In genomic region chr8:47663201-47663600, GRCm38 (mm10) we compare ENCODE assay signal across 19 mouse cellular contexts. TPM values are rescaled to one million over a fixed set of nuclear protein-coding genes. Genes with fewer than 3 reads are reported as not detected.
DNase-seq lines count a peak whose midpoint lies in the region; ATAC-seq and TF ChIP-seq lines count a peak whose summit lies in the region.
"Had no signal": no experiment of that assay in that cellular context is flagged by ENCODE, and none has a peak within 500 bp of the region (broad histone marks: within the 10 kb centered on the region; RNA-seq: fewer than 3 reads in every experiment).

No protein-coding gene starts in this region.

- H3K4me3 ChIP-seq in kidney, embryonic 15.5 days (replicated peaks): no peak overlapping the region
- no peak overlapping the region for H3K4me3 ChIP-seq in intestine, postnatal 0 days (ENCODE audit: low read depth, low read length)
- H3K4me3 ChIP-seq: embryonic facial prominence, embryonic 15.5 days; gastrocnemius, adult 2 months; hindbrain, embryonic 15.5 days had no signal

- no peak overlapping the region for H3K9ac ChIP-seq in kidney, embryonic 15.5 days
- H3K9ac ChIP-seq in intestine, postnatal 0 days (ENCODE audit: low read depth, low read length): no peak overlapping the region
- H3K9ac ChIP-seq: embryonic facial prominence, embryonic 15.5 days; hindbrain, embryonic 15.5 days; lung, embryonic 14.5 days had no signal

- ATAC-seq in kidney, embryonic 15.5 days (replicated peaks; ENCODE audit: low FRiP score): no peak
- ATAC-seq in intestine, postnatal 0 days: 0 out of 2 replicates have a peak, but pooled peaks have one; percentile 38
- ATAC-seq: forebrain, embryonic 16.5 days; midbrain, embryonic 16.5 days had no signal

- H3K27me3 ChIP-seq in kidney, embryonic 15.5 days: no peaks in the 10 kb centered on the region
- no peaks in the 10 kb centered on the region for H3K27me3 ChIP-seq in intestine, postnatal 0 days (replicated peaks; ENCODE audit: control insufficient read depth, insufficient read depth, low read length)
- H3K27me3 ChIP-seq: embryonic facial prominence, embryonic 15.5 days; hindbrain, embryonic 15.5 days had no signal

- H3K4me2 ChIP-seq in kidney, embryonic 15.5 days: no peak overlapping the region
- no peak overlapping the region for H3K4me2 ChIP-seq in intestine, postnatal 0 days (replicated peaks; ENCODE audit: low read depth)
- H3K4me2 ChIP-seq: embryonic facial prominence, embryonic 15.5 days; hindbrain, embryonic 15.5 days; liver, embryonic 11.5 days; lung, embryonic 14.5 days had no signal

- TF ChIP-seq CTCF in intestine, postnatal 0 days (IDR thresholded peaks at IDR 0.05; ENCODE audit: low read depth): no peak

- WGBS in kidney, embryonic 15.5 days: 77% methylated on average over 5 of the region's 5 CpGs
- 70% methylated on average over 5 of the region's 5 CpGs for WGBS in intestine, postnatal 0 days

- DNase-seq in kidney, adult 11 months: peak; percentile 61
- DNase-seq in kidney, postnatal 25 days: peak; percentile 72 to 81
- peak; percentile 24 for DNase-seq in lung, postnatal 25 days (ENCODE audit: low spot score)
- DNase-seq in urinary bladder, postnatal 4 days (ENCODE audit: low spot score in 2 of 2): no peak
- DNase-seq in cerebellum, adult 11-12 months: no peak
- DNase-seq: adrenal gland, postnatal 36 days; cerebellum, adult 18-20 months; cerebellum, postnatal 25 days; gastrocnemius, adult 2 months; heart, postnatal 36 days; right cerebral cortex, postnatal 25 days had no signal

- H3K27ac ChIP-seq in kidney, embryonic 15.5 days: no peak overlapping the region
- no peak overlapping the region for H3K27ac ChIP-seq in intestine, postnatal 0 days (ENCODE audit: low read depth, low read length)
- H3K27ac ChIP-seq: embryonic facial prominence, embryonic 15.5 days; gastrocnemius, adult 2 months; hindbrain, embryonic 15.5 days had no signal

- no peaks in the 10 kb centered on the region for H3K4me1 ChIP-seq in kidney, embryonic 15.5 days
- no peaks in the 10 kb centered on the region for H3K4me1 ChIP-seq in intestine, postnatal 0 days (replicated peaks; ENCODE audit: control insufficient read depth, insufficient read depth, low read length)
- H3K4me1 ChIP-seq: embryonic facial prominence, embryonic 15.5 days; hindbrain, embryonic 15.5 days had no signal

- peaks cover 26% of the 10 kb centered on the region for H3K36me3 ChIP-seq in kidney, embryonic 15.5 days
- no peaks in the 10 kb centered on the region; the same call in 1 of the 2 replicates for H3K36me3 ChIP-seq in intestine, postnatal 0 days (ENCODE audit: control insufficient read depth, insufficient read depth)

- H3K9me3 ChIP-seq in kidney, embryonic 15.5 days (replicated peaks): no peaks in the 10 kb centered on the region
- no peaks in the 10 kb centered on the region for H3K9me3 ChIP-seq in intestine, postnatal 0 days (ENCODE audit: control insufficient read depth)
- H3K9me3 ChIP-seq: embryonic facial prominence, embryonic 15.5 days; hindbrain, embryonic 15.5 days had no signal

RNA-seq across cellular contexts. Expression of gene Ing2, which starts 12.2 kb away (rescaled TPM):
- polyA plus RNA-seq in kidney, embryonic 15.5 days (2015; fragmentation: Nextera tagmentation; extraction: Ambion mirVana): 10.8 and 13.0 TPM in 2 replicates
- 12.6 and 13.4 TPM in 2 replicates for polyA plus RNA-seq in intestine, postnatal 0 days (2015; fragmentation: Nextera tagmentation; extraction: Ambion mirVana)

RNA-seq across cellular contexts. Expression of gene Cdkn2aip, which starts 50.5 kb away (rescaled TPM):
- 24.5 and 27.9 TPM in 2 replicates for polyA plus RNA-seq in kidney, embryonic 15.5 days (2015; fragmentation: Nextera tagmentation; extraction: Ambion mirVana)
- 15.3 and 15.4 TPM in 2 replicates for polyA plus RNA-seq in intestine, postnatal 0 days (2015; fragmentation: Nextera tagmentation; extraction: Ambion mirVana)

Comparison
In these comparisons a context has a peak if more than half of its experiments do, and no peak if none do; other contexts are left out.
1. DNase-seq: peak in kidney, adult 11 months (single experiment), kidney, postnatal 25 days (2 of 2) and lung, postnatal 25 days (single experiment); none in urinary bladder, postnatal 4 days (0 of 2) and cerebellum, adult 11-12 months (single experiment).